Mouse (Mus musculus) cerebellum, adult 2 months (tissue): ENCODE data around the gene Anapc10.

Experiments
- CTCF ChIP-seq: fragments of 200-500 bp; IDR thresholded peaks from 2 replicates; pipeline ENCODE4 v1.5.1; 2011; ENCODE audit warnings: low read depth, mild to moderate bottlenecking, control low read depth, low read length, moderate library complexity, borderline replicate concordance; ENCODE audit not compliant: insufficient read depth
- POLR2A ChIP-seq: fragments of 200-500 bp; IDR thresholded peaks from 2 replicates; pipeline ENCODE4 v1.6.1; 2011; ENCODE audit warnings: low read length, control low read depth, borderline replicate concordance; ENCODE audit not compliant: insufficient read depth

- TF ChIP-seq POLR2A, result no peak
- no peak for TF ChIP-seq CTCF
Measured at GRCm38 (mm10) chr8:79680555-79680954, 31.1 kb upstream of the Anapc10 start.
